Mouse (Mus musculus): ENCODE data around the gene Slc10a7. TPM values are rescaled to one million over a fixed set of nuclear protein-coding genes. Genes with fewer than 3 reads are reported as not detected.
A peak's percentile ranks its signal among the peaks of the same experiment; 100 is the strongest.

Slc10a7 gene
- total RNA-seq, 2 experiments from 2014 or later: 5.6 to 6.8 TPM

GRCm38 (mm10) chr8:78648918-78649317 lies 139.8 kb downstream of the Slc10a7 start:
- intact Hi-C loops (cut with DNase I): loop anchor here (1.0 to 10.0 kb wide), 4 partner anchors 224 to 1014 kb away; no protein-coding TSS in a partner anchor
- DNase-seq (ENCODE audit: extremely low spot score in 1 of 2, low spot score in 2 of 2): peak; percentile 48 to 71

- intact Hi-C loops (cut with DNase I): no loop called here
- DNase-seq (ENCODE audit: extremely low spot score in 1 of 2, low spot score in 2 of 2): no peak
Measured at GRCm38 (mm10) chr8:78651670-78652069, 142.5 kb downstream of the Slc10a7 start.

- intact Hi-C loops (cut with DNase I): loop anchor here (5.0 kb wide), 1 partner anchor 87 kb away; no protein-coding TSS in a partner anchor
Measured at GRCm38 (mm10) chr8:78655351-78656045, 146.4 kb downstream of the Slc10a7 start.

GRCm38 (mm10) chr8:78656700-78657370 lies 147.7 kb downstream of the Slc10a7 start:
- no peak for DNase-seq (ENCODE audit: extremely low spot score in 1 of 2, low spot score in 2 of 2)
- intact Hi-C loops (cut with DNase I): loop anchor here (5.0 kb wide), 1 partner anchor 85 kb away; no protein-coding TSS in a partner anchor

More at GRCm38 (mm10) chr8:78655351-78656045, 146.4 kb downstream of the Slc10a7 start:
- DNase-seq (ENCODE audit: extremely low spot score in 1 of 2, low spot score in 2 of 2): no peak

- intact Hi-C loops (cut with DNase I): loop anchor here (5.0 kb wide), 1 partner anchor 84 kb away; no protein-coding TSS in a partner anchor
- no peak for DNase-seq (ENCODE audit: extremely low spot score in 1 of 2, low spot score in 2 of 2)
Measured at GRCm38 (mm10) chr8:78658172-78658571, 149.0 kb downstream of the Slc10a7 start.

GRCm38 (mm10) chr8:78659617-78660187 lies 150.6 kb downstream of the Slc10a7 start:
- no peak for DNase-seq (ENCODE audit: extremely low spot score in 1 of 2, low spot score in 2 of 2)
- intact Hi-C loops (cut with DNase I): loop anchor here (5.0 kb wide), 1 partner anchor 83 kb away; no protein-coding TSS in a partner anchor

GRCm38 (mm10) chr8:78664306-78664940 lies 155.3 kb downstream of the Slc10a7 start:
- no peak for DNase-seq (ENCODE audit: extremely low spot score in 1 of 2, low spot score in 2 of 2)
- intact Hi-C loops (cut with DNase I): no loop called here

GRCm38 (mm10) chr8:78667399-78667798 lies 158.3 kb downstream of the Slc10a7 start:
- intact Hi-C loops (cut with DNase I): no loop called here
- DNase-seq (ENCODE audit: extremely low spot score in 1 of 2, low spot score in 2 of 2): no peak

GRCm38 (mm10) chr8:78668206-78668605 lies 159.1 kb downstream of the Slc10a7 start:
- no peak for DNase-seq (ENCODE audit: extremely low spot score in 1 of 2, low spot score in 2 of 2)
- intact Hi-C loops (cut with DNase I): no loop called here

- intact Hi-C loops (cut with DNase I): no loop called here
- DNase-seq (ENCODE audit: extremely low spot score in 1 of 2, low spot score in 2 of 2): no peak
Measured at GRCm38 (mm10) chr8:78670241-78670640, 161.1 kb downstream of the Slc10a7 start.

GRCm38 (mm10) chr8:78678541-78679219 lies 169.5 kb downstream of the Slc10a7 start:
- no peak for DNase-seq (ENCODE audit: extremely low spot score in 1 of 2, low spot score in 2 of 2)
- intact Hi-C loops (cut with DNase I): no loop called here

- intact Hi-C loops (cut with DNase I): no loop called here
- DNase-seq (ENCODE audit: extremely low spot score in 1 of 2, low spot score in 2 of 2): no peak
Measured at GRCm38 (mm10) chr8:78690795-78691194, 181.6 kb downstream of the Slc10a7 start.

GRCm38 (mm10) chr8:78698331-78698741 lies 189.2 kb downstream of the Slc10a7 start:
- DNase-seq (ENCODE audit: extremely low spot score in 1 of 2, low spot score in 2 of 2): peak; percentile 25 to 40
- intact Hi-C loops (cut with DNase I): no loop called here

GRCm38 (mm10) chr8:78703068-78703820 lies 194.1 kb downstream of the Slc10a7 start:
- intact Hi-C loops (cut with DNase I): no loop called here
- no peak for DNase-seq (ENCODE audit: extremely low spot score in 1 of 2, low spot score in 2 of 2)

- no peak for DNase-seq (ENCODE audit: extremely low spot score in 1 of 2, low spot score in 2 of 2)
- intact Hi-C loops (cut with DNase I): no loop called here
Measured at GRCm38 (mm10) chr8:78705980-78706379, 196.8 kb downstream of the Slc10a7 start.

GRCm38 (mm10) chr8:78709948-78710644 lies 200.9 kb downstream of the Slc10a7 start:
- DNase-seq (ENCODE audit: extremely low spot score in 1 of 2, low spot score in 2 of 2): no peak
- intact Hi-C loops (cut with DNase I): no loop called here

- intact Hi-C loops (cut with DNase I): no loop called here
- no peak for DNase-seq (ENCODE audit: extremely low spot score in 1 of 2, low spot score in 2 of 2)
Measured at GRCm38 (mm10) chr8:78710961-78711360, 201.8 kb downstream of the Slc10a7 start.
